8 mouse cellular contexts compared by ENCODE assay signal in genomic region chr19:42089103-42089747, GRCm38 (mm10). TPM values are rescaled to one million over a fixed set of nuclear protein-coding genes. Genes with fewer than 3 reads are reported as not detected.
DNase-seq lines count a peak whose midpoint lies in the region; ATAC-seq and TF ChIP-seq lines count a peak whose summit lies in the region.

No protein-coding gene starts in this region.

- H3K9me3 ChIP-seq in hindbrain, postnatal 0 days (ENCODE audit: low read length) = no peaks in the 10 kb centered on the region

- H3K27ac ChIP-seq in gastrocnemius, adult 2 months = peak overlapping the region; percentile 95
- H3K27ac ChIP-seq in hindbrain, postnatal 0 days = peak overlapping the region; percentile 75

- ATAC-seq in hindbrain, postnatal 0 days = no peak
- peak; percentile 43 for ATAC-seq in megakaryocyte, adult 5-6 weeks (ENCODE audit: poor library complexity, severe bottlenecking)

- peaks cover 10% of the 10 kb centered on the region for H3K4me1 ChIP-seq in hindbrain, postnatal 0 days (ENCODE audit: insufficient read depth, low read length)

- H3K27me3 ChIP-seq in hindbrain, postnatal 0 days (ENCODE audit: insufficient read depth, low read length) = no peaks in the 10 kb centered on the region

- peak overlapping the region; percentile 63 for H3K4me2 ChIP-seq in hindbrain, postnatal 0 days (ENCODE audit: low read depth, low read length)

- intact Hi-C loops in gastrocnemius, adult 2 months (cut with DNase I) = no loop called here

- peak; percentile 85 for DNase-seq in R1 (ENCODE audit: low read depth, low spot score)
- peak; percentile 60 to 62 for DNase-seq in cerebellum, postnatal 36 days
- DNase-seq in gastrocnemius, adult 2 months = peak; percentile 73
- peak; percentile 62 for DNase-seq in hindbrain, postnatal 0 days (ENCODE audit: low spot score)
- DNase-seq in left cerebral cortex, adult 9 months (ENCODE audit: low spot score in 2 of 2) = peak; percentile 35 to 57
- peak; percentile 52 for DNase-seq in right cerebral cortex, postnatal 14 days
- peak; percentile 67 for DNase-seq in yolk sac, embryonic 10.5 days (ENCODE audit: low spot score)

- peak overlapping the region; percentile 89 for H3K4me3 ChIP-seq in gastrocnemius, adult 2 months
- H3K4me3 ChIP-seq in hindbrain, postnatal 0 days (ENCODE audit: low read length) = peak overlapping the region; percentile 85

- no peak for TF ChIP-seq CTCF in gastrocnemius, adult 2 months (IDR thresholded peaks at IDR 0.05)
- 0 out of 2 replicates have a peak, but pooled peaks have one; percentile 5 for TF ChIP-seq CTCF in hindbrain, postnatal 0 days (IDR thresholded peaks at IDR 0.05; ENCODE audit: low read depth)

- no peaks in the 10 kb centered on the region for H3K36me3 ChIP-seq in hindbrain, postnatal 0 days (ENCODE audit: insufficient read depth, low read length)

- 20% methylated on average over 14 of the region's 14 CpGs for WGBS in hindbrain, postnatal 0 days

- no peak overlapping the region for H3K9ac ChIP-seq in hindbrain, postnatal 0 days (replicated peaks; ENCODE audit: low read length)

RNA-seq across cellular contexts. Expression of gene Pi4k2a, which starts 1.0 kb away (rescaled TPM):
- total RNA-seq in gastrocnemius, adult 2 months (2021) = 10 to 100 TPM; 11.9 to 12.8 TPM
- total RNA-seq in hindbrain, postnatal 0 days (2014; rRNA removed) = 18.3 and 21.7 TPM in 2 replicates
- polyA plus RNA-seq in hindbrain, postnatal 0 days (2015; fragmentation: Nextera tagmentation; extraction: Ambion mirVana) = 33.9 and 36.4 TPM in 2 replicates
- 12.0 and 12.2 TPM in 2 replicates for total RNA-seq in megakaryocyte, adult 5-6 weeks (2015)
- total RNA-seq in megakaryocyte, adult 5-6 weeks (2017) = 9.9 and 10.7 TPM in 2 replicates

RNA-seq across cellular contexts. Expression of gene Morn4, which starts 3.1 kb away (rescaled TPM):
- 1 to 10 TPM; 2.2 to 4.4 TPM for total RNA-seq in gastrocnemius, adult 2 months (2021)
- 42.9 and 48.5 TPM in 2 replicates for total RNA-seq in hindbrain, postnatal 0 days (2014; rRNA removed)
- polyA plus RNA-seq in hindbrain, postnatal 0 days (2015; fragmentation: Nextera tagmentation; extraction: Ambion mirVana) = 98.0 and 108 TPM in 2 replicates
- total RNA-seq in megakaryocyte, adult 5-6 weeks (2015) = 0.36 TPM in 1 of 2 replicates, not detected in the other
- total RNA-seq in megakaryocyte, adult 5-6 weeks (2017) = 0.07 TPM in 1 of 2 replicates, not detected in the other

RNA-seq across cellular contexts. Expression of gene 4933411K16Rik, which starts 37.2 kb away (rescaled TPM):
- total RNA-seq in gastrocnemius, adult 2 months (2021) = under 1 TPM; 0.28 to 0.33 TPM
- total RNA-seq in hindbrain, postnatal 0 days (2014; rRNA removed) = 0.61 and 1.6 TPM in 2 replicates
- polyA plus RNA-seq in hindbrain, postnatal 0 days (2015; fragmentation: Nextera tagmentation; extraction: Ambion mirVana) = not detected in 2 replicates
- total RNA-seq in megakaryocyte, adult 5-6 weeks (2015) = not detected in 2 replicates
- total RNA-seq in megakaryocyte, adult 5-6 weeks (2017) = not detected in 2 replicates

RNA-seq across cellular contexts. Expression of gene Avpi1, which starts 39.6 kb away (rescaled TPM):
- 1 to 10 TPM; 8.7 to 9.0 TPM for total RNA-seq in gastrocnemius, adult 2 months (2021)
- total RNA-seq in hindbrain, postnatal 0 days (2014; rRNA removed) = 13.5 and 23.7 TPM in 2 replicates
- polyA plus RNA-seq in hindbrain, postnatal 0 days (2015; fragmentation: Nextera tagmentation; extraction: Ambion mirVana) = 16.4 and 18.0 TPM in 2 replicates
- total RNA-seq in megakaryocyte, adult 5-6 weeks (2015) = 1.1 and 1.7 TPM in 2 replicates
- 2.9 and 6.2 TPM in 2 replicates for total RNA-seq in megakaryocyte, adult 5-6 weeks (2017)

RNA-seq across cellular contexts. Expression of gene Hoga1, which starts 43.8 kb away (rescaled TPM):
- total RNA-seq in gastrocnemius, adult 2 months (2021) = 1 to 10 TPM; 2.9 to 3.1 TPM
- total RNA-seq in hindbrain, postnatal 0 days (2014; rRNA removed) = 2.2 and 3.6 TPM in 2 replicates
- 3.9 and 4.6 TPM in 2 replicates for polyA plus RNA-seq in hindbrain, postnatal 0 days (2015; fragmentation: Nextera tagmentation; extraction: Ambion mirVana)
- total RNA-seq in megakaryocyte, adult 5-6 weeks (2015) = not detected in 2 replicates
- total RNA-seq in megakaryocyte, adult 5-6 weeks (2017) = 0.20 and 1.2 TPM in 2 replicates
